In the genomic region with DNA sequence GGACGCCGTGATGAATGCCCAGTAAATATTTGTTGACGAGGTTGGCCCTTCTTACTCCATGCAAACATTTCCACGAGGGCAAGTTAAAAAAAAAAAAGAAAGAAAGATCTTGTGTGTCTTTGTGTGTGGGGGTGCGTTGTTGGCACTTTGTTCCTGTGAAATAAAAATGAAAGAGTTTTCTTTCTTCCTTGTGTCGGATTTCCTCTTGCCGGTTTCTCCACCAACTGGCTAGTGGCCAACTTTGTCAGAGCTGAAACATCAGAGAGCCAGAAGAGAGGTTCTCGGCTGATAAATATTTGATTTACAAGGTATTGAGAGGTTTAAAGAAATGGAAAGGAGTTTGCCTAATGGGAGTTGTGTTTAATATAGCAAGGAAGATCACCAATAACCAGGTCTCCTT, we compare ENCODE assay signal across 8 mouse cellular contexts.
DNase-seq lines count a peak whose midpoint lies in the region; ATAC-seq lines count a peak whose summit lies in the region.

No protein-coding gene starts in this region.

- H3K36me3 ChIP-seq in forebrain, embryonic 13.5 days (ENCODE audit: poor library complexity, severe bottlenecking), result no peaks in the 10 kb centered on the region
- H3K36me3 ChIP-seq in forebrain, embryonic 10.5 days (replicated peaks), result no peaks in the 10 kb centered on the region

- H3K4me1 ChIP-seq in forebrain, embryonic 13.5 days, result peaks cover 11% of the 10 kb centered on the region
- H3K4me1 ChIP-seq in forebrain, embryonic 10.5 days, result no peaks in the 10 kb centered on the region

- H3K4me3 ChIP-seq in forebrain, embryonic 13.5 days, result no peak overlapping the region
- H3K4me3 ChIP-seq in forebrain, embryonic 10.5 days, result no peak overlapping the region

- no peak overlapping the region for H3K4me2 ChIP-seq in forebrain, embryonic 13.5 days

- DNase-seq in forebrain, embryonic 10.5 days (ENCODE audit: extremely low spot score, low spot score), result no peak
- peak; percentile 54 for DNase-seq in testis, postnatal 10 days (ENCODE audit: low spot score)
- no peak for DNase-seq in testis, postnatal 14 days (ENCODE audit: low spot score)
- DNase-seq in layer of hippocampus, postnatal 36 days, result peak; percentile 11 to 25
- DNase-seq in right cerebral cortex, postnatal 10 days (ENCODE audit: low spot score in 2 of 2), result peak; percentile 60 to 62
- no peak for DNase-seq in thymus, postnatal 10 days (ENCODE audit: low spot score in 2 of 2)
- DNase-seq in MN1 (ENCODE audit: low spot score), result no peak

- no peaks in the 10 kb centered on the region for H3K9me3 ChIP-seq in forebrain, embryonic 13.5 days (replicated peaks)
- no peaks in the 10 kb centered on the region for H3K9me3 ChIP-seq in forebrain, embryonic 10.5 days

- 54% methylated on average over 8 of the region's 8 CpGs for WGBS in forebrain, embryonic 13.5 days
- WGBS in forebrain, embryonic 10.5 days, result 94% methylated on average over 8 of the region's 8 CpGs

- ATAC-seq in forebrain, embryonic 13.5 days, result no peak

- no peak overlapping the region for H3K9ac ChIP-seq in forebrain, embryonic 13.5 days

- peak overlapping the region; percentile 55 for H3K27ac ChIP-seq in forebrain, embryonic 13.5 days
- H3K27ac ChIP-seq in forebrain, embryonic 10.5 days, result no peak overlapping the region

- no peaks in the 10 kb centered on the region for H3K27me3 ChIP-seq in forebrain, embryonic 13.5 days
- no peaks in the 10 kb centered on the region for H3K27me3 ChIP-seq in forebrain, embryonic 10.5 days (ENCODE audit: poor library complexity, severe bottlenecking)

Comparison
In these comparisons a context has a peak if more than half of its experiments do, and no peak if none do; other contexts are left out.
1. DNase-seq: peak in testis, postnatal 10 days (single experiment), layer of hippocampus, postnatal 36 days (2 of 2) and right cerebral cortex, postnatal 10 days (2 of 2); none in forebrain, embryonic 10.5 days (single experiment), testis, postnatal 14 days (single experiment), thymus, postnatal 10 days (0 of 2) and MN1 (single experiment).